Comparison of ENCODE assay signal across 13 mouse cellular contexts in genomic region chr4:150249731-150250270, GRCm38 (mm10). TPM values are rescaled to one million over a fixed set of nuclear protein-coding genes. Genes with fewer than 3 reads are reported as not detected.
DNase-seq lines count a peak whose midpoint lies in the region; ATAC-seq lines count a peak whose summit lies in the region.
"Had no signal": no experiment of that assay in that cellular context is flagged by ENCODE, and none has a peak within 500 bp of the region (broad histone marks: within the 10 kb centered on the region; RNA-seq: fewer than 3 reads in every experiment).

No protein-coding gene starts in this region.

- no peak overlapping the region for H3K4me3 ChIP-seq in heart, embryonic 13.5 days
- H3K4me3 ChIP-seq in liver, embryonic 16.5 days (ENCODE audit: low read depth, low read length): no peak overlapping the region
- no peak overlapping the region for H3K4me3 ChIP-seq in neural tube, embryonic 15.5 days (replicated peaks)

- H3K9me3 ChIP-seq in heart, embryonic 13.5 days: no peaks in the 10 kb centered on the region
- no peaks in the 10 kb centered on the region for H3K9me3 ChIP-seq in liver, embryonic 16.5 days (replicated peaks; ENCODE audit: control insufficient read depth, low read length)
- H3K9me3 ChIP-seq in neural tube, embryonic 15.5 days (replicated peaks): no peaks in the 10 kb centered on the region

- 66% methylated on average over 5 of the region's 5 CpGs for WGBS in heart, embryonic 13.5 days
- WGBS in liver, embryonic 16.5 days (ENCODE audit: insufficient replicate concordance): 58% methylated on average over 5 of the region's 5 CpGs
- 81% methylated on average over 5 of the region's 5 CpGs for WGBS in neural tube, embryonic 15.5 days

- H3K27ac ChIP-seq in heart, embryonic 13.5 days (replicated peaks): peak overlapping the region; percentile 70
- H3K27ac ChIP-seq in liver, embryonic 16.5 days (ENCODE audit: low read length): no peak overlapping the region
- H3K27ac ChIP-seq in neural tube, embryonic 15.5 days (replicated peaks): peak overlapping the region; percentile 89

- no peak for DNase-seq in heart, adult 18-20 months
- DNase-seq in liver (no peak), NIH3T3 (ENCODE audit: low read depth) (peak; percentile 34)
- no peak for DNase-seq in adrenal gland, postnatal 10 days
- DNase-seq: adrenal gland, adult 2 months; lung, adult 18-20 months had no signal

- peaks cover 28% of the 10 kb centered on the region for H3K4me1 ChIP-seq in heart, embryonic 13.5 days
- H3K4me1 ChIP-seq in liver, embryonic 16.5 days (ENCODE audit: control insufficient read depth, low read depth, low read length): no peaks in the 10 kb centered on the region
- peaks cover 37% of the 10 kb centered on the region for H3K4me1 ChIP-seq in neural tube, embryonic 15.5 days

- H3K9ac ChIP-seq in heart, embryonic 13.5 days: no peak overlapping the region
- H3K9ac ChIP-seq in liver, embryonic 16.5 days (ENCODE audit: low read depth, low read length): no peak overlapping the region
- no peak overlapping the region for H3K9ac ChIP-seq in neural tube, embryonic 15.5 days (replicated peaks)

- no peaks in the 10 kb centered on the region for H3K27me3 ChIP-seq in heart, embryonic 13.5 days (replicated peaks)
- no peaks in the 10 kb centered on the region for H3K27me3 ChIP-seq in liver, embryonic 16.5 days (ENCODE audit: control insufficient read depth, insufficient read depth, low read depth, low read length)
- H3K27me3 ChIP-seq in neural tube, embryonic 15.5 days (replicated peaks): no peaks in the 10 kb centered on the region

- ATAC-seq in heart, embryonic 13.5 days (ENCODE audit: extremely low read depth, insufficient number of reproducible peaks, low FRiP score, low TSS enrichment): no peak
- peak; percentile 38; the same call in 1 of the 2 replicates for ATAC-seq in liver, embryonic 16.5 days (ENCODE audit: low read depth)
- no peak for ATAC-seq in neural tube, embryonic 15.5 days (ENCODE audit: low FRiP score)

- no peak overlapping the region for H3K4me2 ChIP-seq in heart, embryonic 13.5 days
- no peak overlapping the region for H3K4me2 ChIP-seq in liver, embryonic 16.5 days (ENCODE audit: low read depth, low read length)
- H3K4me2 ChIP-seq in neural tube, embryonic 15.5 days: no peak overlapping the region

- H3K36me3 ChIP-seq in heart, embryonic 13.5 days: peaks cover 87% of the 10 kb centered on the region
- H3K36me3 ChIP-seq in liver, embryonic 16.5 days (ENCODE audit: control insufficient read depth, insufficient read depth): peaks cover 36% of the 10 kb centered on the region
- peaks cover 41% of the 10 kb centered on the region for H3K36me3 ChIP-seq in neural tube, embryonic 15.5 days

RNA-seq across cellular contexts. Expression of gene Eno1, which starts 13.3 kb away (rescaled TPM):
- polyA plus RNA-seq in heart, embryonic 13.5 days (2015; fragmentation: Nextera tagmentation; extraction: Ambion mirVana): 1,911 and 2,064 TPM in 2 replicates
- total RNA-seq in heart, adult 18-20 months (2021): 100 to 1,000 TPM; 118 to 148 TPM
- 616 and 624 TPM in 2 replicates for polyA plus RNA-seq in liver, embryonic 16.5 days (2015; fragmentation: Nextera tagmentation; extraction: Ambion mirVana)
- 1,173 and 1,202 TPM in 2 replicates for polyA plus RNA-seq in neural tube, embryonic 15.5 days (2015; fragmentation: Nextera tagmentation; extraction: Ambion mirVana)
- 100 to 1,000 TPM; 442 to 474 TPM for total RNA-seq in adrenal gland, postnatal 10 days (2021)

RNA-seq across cellular contexts. Expression of gene Rere, which starts 31.6 kb away (rescaled TPM):
- polyA plus RNA-seq in heart, embryonic 13.5 days (2015; fragmentation: Nextera tagmentation; extraction: Ambion mirVana): 18.1 and 19.9 TPM in 2 replicates
- total RNA-seq in heart, adult 18-20 months (2021): 10 to 100 TPM; 39.6 to 46.7 TPM
- 5.7 and 6.8 TPM in 2 replicates for polyA plus RNA-seq in liver, embryonic 16.5 days (2015; fragmentation: Nextera tagmentation; extraction: Ambion mirVana)
- 31.8 and 34.6 TPM in 2 replicates for polyA plus RNA-seq in neural tube, embryonic 15.5 days (2015; fragmentation: Nextera tagmentation; extraction: Ambion mirVana)
- 100 to 1,000 TPM in 1 of 2 experiments, 10 to 100 TPM in 1; 85.3 to 118 TPM for total RNA-seq in adrenal gland, postnatal 10 days (2021)

RNA-seq across cellular contexts. Expression of gene Car6, which starts 48.7 kb away (rescaled TPM):
- not detected in 2 replicates for polyA plus RNA-seq in heart, embryonic 13.5 days (2015; fragmentation: Nextera tagmentation; extraction: Ambion mirVana)
- under 1 TPM in 1 of 2 experiments, not detected in 1; 0.41 TPM for total RNA-seq in heart, adult 18-20 months (2021)
- not detected in 2 replicates for polyA plus RNA-seq in liver, embryonic 16.5 days (2015; fragmentation: Nextera tagmentation; extraction: Ambion mirVana)
- not detected in 2 replicates for polyA plus RNA-seq in neural tube, embryonic 15.5 days (2015; fragmentation: Nextera tagmentation; extraction: Ambion mirVana)
- under 1 TPM; 0.27 to 0.54 TPM for total RNA-seq in adrenal gland, postnatal 10 days (2021)
- total RNA-seq: layer of hippocampus, postnatal 14 days; left cerebral cortex, postnatal 36 days had no signal
- polyA plus RNA-seq: adrenal gland, adult 2 months; intestine, embryonic 14.5 days; urinary bladder, adult 2 months had no signal
